Mouse (Mus musculus): ENCODE data around the gene Sgcd.

GRCm38 (mm10) chr11:47804101-47804715, 184.6 kb downstream of the Sgcd start:
- TF ChIP-seq CTCF (IDR thresholded peaks at IDR 0.05; ENCODE audit: control insufficient read depth, insufficient read depth, insufficient replicate concordance, low read depth, low read length), result no peak
- no peak for TF ChIP-seq POLR2A (IDR thresholded peaks at IDR 0.05; ENCODE audit: control insufficient read depth, low read depth, low read length)

All from testis, adult 2 months (tissue).